Mouse (Mus musculus) neural tube, embryonic 14.5 days (tissue): ENCODE data around the gene Dusp10. TPM values are rescaled to one million over a fixed set of nuclear protein-coding genes. Genes with fewer than 3 reads are reported as not detected.

Experiments used
- ATAC-seq: fragments of 200-750 bp; cut with Nextera tagmentation; 2 replicates; pipeline ENCODE4 v1.8.0; 2017; ENCODE audit warnings: low read depth, mild to moderate bottlenecking, moderate TSS enrichment, moderate library complexity
- H3K27ac ChIP-seq: fragments of 300-500 bp; sonication (generic); 2 replicates; pipeline ENCODE4 v1.5.1; 2014; ENCODE audit warnings: low read depth, mild to moderate bottlenecking, control low read depth, low read length, moderate library complexity, mixed read lengths
- H3K27me3 ChIP-seq: fragments of 300-500 bp; sonication (generic); 2 replicates; pipeline ENCODE4 v1.6.1; 2014; ENCODE audit warnings: low read length; ENCODE audit not compliant: control insufficient read depth, insufficient read depth
- H3K36me3 ChIP-seq: fragments of 300-500 bp; sonication (generic); 2 replicates; pipeline ENCODE4 v1.6.1; 2014; ENCODE audit warnings: low read length, mixed read lengths; ENCODE audit not compliant: control insufficient read depth, insufficient read depth
- H3K4me1 ChIP-seq: fragments of 300-500 bp; sonication (generic); 2 replicates; pipeline ENCODE4 v1.6.1; 2014; ENCODE audit warnings: low read length; ENCODE audit not compliant: control insufficient read depth, insufficient read depth
- H3K4me2 ChIP-seq: fragments of 300-500 bp; sonication (generic); 2 replicates; pipeline ENCODE4 v1.6.1; 2014; ENCODE audit warnings: mild to moderate bottlenecking, low read depth, low read length, control low read depth
- H3K4me3 ChIP-seq: fragments of 300-500 bp; sonication (generic); 2 replicates; pipeline ENCODE4 v1.5.1; 2014; ENCODE audit warnings: low read depth, low read length, control low read depth, mixed read lengths
- H3K9ac ChIP-seq: fragments of 300-500 bp; sonication (generic); replicated peaks from 2 replicates; pipeline ENCODE4 v1.6.1; 2014; ENCODE audit warnings: low read depth, mild to moderate bottlenecking, control low read depth, low read length, mixed read lengths
- H3K9me3 ChIP-seq: fragments of 300-500 bp; sonication (generic); 2 replicates; pipeline ENCODE4 v1.6.1; 2016; ENCODE audit warnings: low read length; ENCODE audit not compliant: control insufficient read depth
- WGBS: fragments of 180-500 bp; shearing (Covaris S2); extraction: QIAGEN DNeasy Blood & Tissue Kit; methylation state at CpG from one replicate; pipeline ENCODE4 v1.1.7; 2014; 5-methylcytosine and 5-hydroxymethylcytosine counted together
- polyA plus RNA-seq: library from polyadenylated mRNA; unstranded; fragments of >200 nt; fragmentation: Nextera tagmentation; extraction: Ambion mirVana; gene quantifications from 2 replicates; pipeline ENCODE4 v1.2.1, GENCODE M21; 2014

Dusp10 gene
- polyA plus RNA-seq, 1 experiment from 2014 or later, result 6.2 TPM

- no peak overlapping the region for H3K9ac ChIP-seq
- 66% methylated on average over 6 of the region's 6 CpGs for WGBS
- no peak overlapping the region for H3K27ac ChIP-seq
- no peaks in the 10 kb centered on the region for H3K36me3 ChIP-seq
- no peaks in the 10 kb centered on the region for H3K4me1 ChIP-seq
- H3K9me3 ChIP-seq, result no peaks in the 10 kb centered on the region
- H3K4me2 ChIP-seq, result no peak overlapping the region
- H3K27me3 ChIP-seq, result no peaks in the 10 kb centered on the region
- no peak for ATAC-seq
- no peak overlapping the region for H3K4me3 ChIP-seq
Measured at GRCm38 (mm10) chr1:184046070-184046677, 33.1 kb downstream of the Dusp10 start.

- 89% methylated on average over 9 of the region's 9 CpGs for WGBS
Measured at GRCm38 (mm10) chr1:184047818-184048217, 34.7 kb downstream of the Dusp10 start.

GRCm38 (mm10) chr1:184048675-184049418 is 35.7 kb downstream of the Dusp10 start:
- no peak overlapping the region for H3K27ac ChIP-seq
- H3K9me3 ChIP-seq, result no peaks in the 10 kb centered on the region
- peaks cover 4% of the 10 kb centered on the region; the same call in 1 of the 2 replicates for H3K4me1 ChIP-seq
- H3K36me3 ChIP-seq, result no peaks in the 10 kb centered on the region
- WGBS, result 84% methylated on average over 10 of the region's 10 CpGs
- no peak overlapping the region for H3K4me2 ChIP-seq
- no peak overlapping the region for H3K9ac ChIP-seq
- no peaks in the 10 kb centered on the region for H3K27me3 ChIP-seq
- ATAC-seq, result no peak
- no peak overlapping the region for H3K4me3 ChIP-seq

More at GRCm38 (mm10) chr1:184047818-184048217, 34.7 kb downstream of the Dusp10 start:
- H3K4me3 ChIP-seq, result no peak overlapping the region
- H3K9ac ChIP-seq, result no peak overlapping the region
- H3K27ac ChIP-seq, result no peak overlapping the region
- peaks cover 4% of the 10 kb centered on the region; the same call in 1 of the 2 replicates for H3K4me1 ChIP-seq
- no peaks in the 10 kb centered on the region for H3K27me3 ChIP-seq
- no peak overlapping the region for H3K4me2 ChIP-seq
- H3K36me3 ChIP-seq, result no peaks in the 10 kb centered on the region
- H3K9me3 ChIP-seq, result no peaks in the 10 kb centered on the region
- no peak for ATAC-seq

- no peaks in the 10 kb centered on the region for H3K36me3 ChIP-seq
- H3K9ac ChIP-seq, result no peak overlapping the region
- WGBS, result 88% methylated on average over 1 of the region's 1 CpGs
- H3K4me2 ChIP-seq, result no peak overlapping the region
- H3K4me1 ChIP-seq, result peaks cover 4% of the 10 kb centered on the region; the same call in 1 of the 2 replicates
- H3K27me3 ChIP-seq, result no peaks in the 10 kb centered on the region
- no peak overlapping the region for H3K4me3 ChIP-seq
- no peak overlapping the region for H3K27ac ChIP-seq
- no peak for ATAC-seq
- no peaks in the 10 kb centered on the region for H3K9me3 ChIP-seq
Measured at GRCm38 (mm10) chr1:184051286-184051685, 38.2 kb downstream of the Dusp10 start.

GRCm38 (mm10) chr1:184051824-184052223 is 38.7 kb downstream of the Dusp10 start:
- Histone ChIP-seq H3K4me3 (no peak overlapping the region), H3K27me3 (no peaks in the 10 kb centered on the region), H3K9ac (no peak overlapping the region), H3K36me3 (no peaks in the 10 kb centered on the region), H3K27ac (no peak overlapping the region), H3K4me1 (peaks cover 4% of the 10 kb centered on the region; the same call in 1 of the 2 replicates), H3K4me2 (no peak overlapping the region), H3K9me3 (no peaks in the 10 kb centered on the region)
- no peak for ATAC-seq
- 46% methylated on average over 6 of the region's 6 CpGs for WGBS

GRCm38 (mm10) chr1:184052331-184052730 is 39.2 kb downstream of the Dusp10 start:
- Histone ChIP-seq H3K36me3 (no peaks in the 10 kb centered on the region), H3K4me3 (no peak overlapping the region), H3K9ac (no peak overlapping the region), H3K4me1 (peaks cover 4% of the 10 kb centered on the region; the same call in 1 of the 2 replicates), H3K9me3 (no peaks in the 10 kb centered on the region), H3K27ac (no peak overlapping the region), H3K4me2 (no peak overlapping the region), H3K27me3 (no peaks in the 10 kb centered on the region)
- no peak for ATAC-seq
- 78% methylated on average over 4 of the region's 4 CpGs for WGBS

- Histone ChIP-seq H3K4me1 (peaks cover 4% of the 10 kb centered on the region; the same call in 1 of the 2 replicates), H3K4me3 (no peak overlapping the region), H3K9me3 (no peaks in the 10 kb centered on the region), H3K27ac (no peak overlapping the region), H3K27me3 (no peaks in the 10 kb centered on the region), H3K9ac (no peak overlapping the region), H3K36me3 (no peaks in the 10 kb centered on the region), H3K4me2 (no peak overlapping the region)
- WGBS, result 87% methylated on average over 4 of the region's 4 CpGs
- ATAC-seq, result no peak
Measured at GRCm38 (mm10) chr1:184053141-184053540, 40.0 kb downstream of the Dusp10 start.

GRCm38 (mm10) chr1:184053711-184054110 is 40.6 kb downstream of the Dusp10 start:
- peaks cover 4% of the 10 kb centered on the region; the same call in 1 of the 2 replicates for H3K4me1 ChIP-seq
- WGBS, result 92% methylated on average over 4 of the region's 4 CpGs
- H3K9ac ChIP-seq, result no peak overlapping the region
- no peaks in the 10 kb centered on the region for H3K27me3 ChIP-seq
- no peak overlapping the region for H3K4me3 ChIP-seq
- no peak for ATAC-seq
- no peaks in the 10 kb centered on the region for H3K9me3 ChIP-seq
- no peaks in the 10 kb centered on the region for H3K36me3 ChIP-seq
- no peak overlapping the region for H3K4me2 ChIP-seq
- no peak overlapping the region for H3K27ac ChIP-seq

- H3K9ac ChIP-seq, result no peak overlapping the region
- ATAC-seq, result no peak
- WGBS, result 92% methylated on average over 2 of the region's 2 CpGs
- no peaks in the 10 kb centered on the region for H3K36me3 ChIP-seq
- no peak overlapping the region for H3K4me3 ChIP-seq
- peaks cover 4% of the 10 kb centered on the region; the same call in 1 of the 2 replicates for H3K4me1 ChIP-seq
- H3K27ac ChIP-seq, result no peak overlapping the region
- no peaks in the 10 kb centered on the region for H3K27me3 ChIP-seq
- no peak overlapping the region for H3K4me2 ChIP-seq
- H3K9me3 ChIP-seq, result no peaks in the 10 kb centered on the region
Measured at GRCm38 (mm10) chr1:184054176-184054575, 41.1 kb downstream of the Dusp10 start.
